Mouse (Mus musculus) forebrain, embryonic 15.5 days (tissue): ENCODE measurements around the gene Ino80. TPM values are rescaled to one million over a fixed set of nuclear protein-coding genes. Genes with fewer than 3 reads are reported as not detected.

Source experiments
- ATAC-seq: fragments of 200-750 bp; cut with Nextera tagmentation; replicated peaks from 2 replicates; pipeline ENCODE4 v1.8.0; 2017; ENCODE audit warnings: mild to moderate bottlenecking, moderate TSS enrichment, moderate library complexity
- H3K27ac ChIP-seq: fragments of 300-500 bp; sonication (generic); replicated peaks from 2 replicates; pipeline ENCODE4 v1.5.1; 2015; ENCODE audit warnings: mild to moderate bottlenecking, inconsistent platforms
- H3K27me3 ChIP-seq: fragments of 300-500 bp; sonication (generic); 2 replicates; pipeline ENCODE4 v1.6.1; 2015; ENCODE audit warnings: inconsistent platforms
- H3K36me3 ChIP-seq: fragments of 300-500 bp; sonication (generic); 2 replicates; pipeline ENCODE4 v1.6.1; 2015; ENCODE audit warnings: mild to moderate bottlenecking, inconsistent platforms
- H3K4me1 ChIP-seq: fragments of 300-500 bp; sonication (generic); 2 replicates; pipeline ENCODE4 v1.6.1; 2015; ENCODE audit warnings: inconsistent platforms
- H3K4me2 ChIP-seq: fragments of 300-500 bp; sonication (generic); replicated peaks from 2 replicates; pipeline ENCODE4 v1.6.1; 2015; ENCODE audit warnings: mild to moderate bottlenecking, inconsistent platforms
- H3K4me3 ChIP-seq: fragments of 300-500 bp; sonication (generic); 2 replicates; pipeline ENCODE4 v1.5.1; 2015; ENCODE audit warnings: mild to moderate bottlenecking, inconsistent platforms
- H3K9ac ChIP-seq: fragments of 300-500 bp; sonication (generic); replicated peaks from 2 replicates; pipeline ENCODE4 v1.6.1; 2015; ENCODE audit warnings: mild to moderate bottlenecking, inconsistent platforms
- H3K9me3 ChIP-seq: fragments of 300-500 bp; sonication (generic); 2 replicates; pipeline ENCODE4 v1.6.1; 2016; ENCODE audit warnings: inconsistent platforms
- WGBS: fragments of 180-500 bp; shearing (Covaris S2); methylation state at CpG from one replicate; pipeline ENCODE4 v1.1.7; 2015; ENCODE audit warnings: mixed read lengths; 5-methylcytosine and 5-hydroxymethylcytosine counted together
- polyA plus RNA-seq: library from polyadenylated mRNA; unstranded; fragments of >200 nt; fragmentation: Nextera tagmentation; extraction: Ambion mirVana; gene quantifications from 2 replicates; pipeline ENCODE4 v1.2.1, GENCODE M21; 2015

Ino80 gene
- polyA plus RNA-seq, 1 experiment from 2014 or later = 3.4 TPM

DNA sequence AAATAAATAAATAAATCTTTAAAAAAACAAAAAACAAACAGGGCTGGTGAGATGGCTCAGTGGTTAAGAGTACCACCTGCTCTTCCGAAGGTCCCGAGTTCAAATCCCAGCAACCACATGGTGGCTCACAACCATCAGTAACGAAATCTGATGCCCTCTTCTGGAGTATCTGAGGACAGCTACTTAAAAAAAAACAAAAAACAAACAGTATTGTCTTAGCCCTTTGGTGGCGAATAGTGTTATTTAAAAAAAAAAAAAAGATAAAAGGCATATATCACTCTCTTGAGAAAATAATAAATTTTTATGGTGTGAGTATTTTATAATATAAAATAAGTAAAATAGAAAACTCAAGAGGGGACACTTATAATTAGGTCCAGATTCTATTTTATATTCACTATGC lies 41.0 kb downstream of the Ino80 start:
- 92% methylated on average over 4 of the region's 4 CpGs for WGBS
- H3K4me3 ChIP-seq = no peak overlapping the region
- H3K9ac ChIP-seq = no peak overlapping the region
- no peaks in the 10 kb centered on the region for H3K27me3 ChIP-seq
- ATAC-seq = no peak
- no peaks in the 10 kb centered on the region for H3K4me1 ChIP-seq
- peaks cover 47% of the 10 kb centered on the region for H3K36me3 ChIP-seq
- H3K9me3 ChIP-seq = no peaks in the 10 kb centered on the region
- H3K27ac ChIP-seq = no peak overlapping the region
- no peak overlapping the region for H3K4me2 ChIP-seq

DNA sequence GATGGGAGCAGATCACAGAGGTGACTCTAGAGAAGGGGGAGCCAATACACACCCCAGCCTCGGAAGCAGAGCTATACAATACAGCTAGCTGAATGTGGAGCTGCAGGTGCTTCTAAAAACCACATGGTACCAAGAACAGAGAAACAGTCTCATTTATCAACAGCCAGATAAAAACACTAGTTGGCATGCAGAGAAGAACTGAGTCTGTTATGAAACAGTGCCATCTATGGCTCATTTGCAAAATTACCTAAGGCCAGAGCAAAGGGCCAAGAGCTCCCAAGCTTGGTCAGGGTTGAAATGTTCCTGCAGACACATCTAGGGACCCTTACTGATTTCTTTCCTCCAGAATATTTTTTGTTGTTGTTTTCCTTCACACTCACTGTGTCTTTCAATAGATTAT lies 63.7 kb downstream of the Ino80 start:
- H3K9me3 ChIP-seq = no peaks in the 10 kb centered on the region
- 25% methylated on average over 1 of the region's 1 CpGs for WGBS
- peak; percentile 48; the same call in 1 of the 2 replicates for ATAC-seq
- no peak overlapping the region for H3K4me3 ChIP-seq
- H3K4me1 ChIP-seq = no peaks in the 10 kb centered on the region
- H3K36me3 ChIP-seq = peaks cover 42% of the 10 kb centered on the region
- no peaks in the 10 kb centered on the region for H3K27me3 ChIP-seq
- no peak overlapping the region for H3K27ac ChIP-seq
- no peak overlapping the region for H3K4me2 ChIP-seq
- H3K9ac ChIP-seq = no peak overlapping the region

DNA sequence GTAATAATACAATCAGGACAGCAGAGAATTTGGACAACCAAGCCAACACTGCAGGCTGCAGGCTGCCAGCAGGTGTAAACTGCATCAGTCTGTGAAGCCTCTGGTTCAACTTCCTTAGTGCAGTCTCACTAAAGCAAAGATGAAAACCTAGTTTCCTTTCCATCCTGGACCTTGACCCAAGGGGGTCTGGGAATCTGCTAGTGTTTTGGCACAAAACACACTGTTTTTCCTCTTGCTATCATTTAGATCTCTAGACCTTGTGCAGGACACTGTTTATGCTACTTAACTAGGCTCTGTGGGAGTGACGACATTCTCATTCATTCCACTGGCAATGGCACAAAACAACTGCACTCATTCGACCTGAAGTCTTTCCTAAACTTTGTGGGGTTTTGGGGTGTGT lies 65.8 kb downstream of the Ino80 start:
- no peak overlapping the region for H3K4me3 ChIP-seq
- H3K9ac ChIP-seq = no peak overlapping the region
- no peak overlapping the region for H3K27ac ChIP-seq
- peaks cover 28% of the 10 kb centered on the region; the same call in 1 of the 2 replicates for H3K36me3 ChIP-seq
- no peak for ATAC-seq
- no peak overlapping the region for H3K4me2 ChIP-seq
- WGBS = 85% methylated on average over 2 of the region's 2 CpGs
- no peaks in the 10 kb centered on the region for H3K27me3 ChIP-seq
- H3K9me3 ChIP-seq = no peaks in the 10 kb centered on the region
- H3K4me1 ChIP-seq = no peaks in the 10 kb centered on the region

DNA sequence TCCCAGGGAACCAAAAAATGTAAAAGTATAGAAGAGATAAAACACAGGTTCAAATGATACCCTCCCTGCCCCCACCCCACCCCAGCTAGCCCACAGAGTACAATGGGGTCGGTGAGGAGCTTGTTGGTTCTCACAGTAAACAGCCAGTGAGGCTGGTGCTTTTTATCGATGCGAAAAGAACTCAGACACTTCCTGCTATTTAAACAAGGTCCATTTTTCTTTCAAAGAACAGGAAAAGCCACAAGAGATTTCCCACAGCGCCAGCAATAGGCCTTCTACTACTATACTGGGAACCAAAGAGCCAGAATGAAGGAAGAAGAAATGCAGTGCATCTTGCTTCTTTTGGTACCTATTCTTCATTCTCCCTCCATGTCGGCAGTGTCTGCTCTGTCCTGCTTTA lies 66.5 kb downstream of the Ino80 start:
- H3K9ac ChIP-seq = no peak overlapping the region
- no peaks in the 10 kb centered on the region for H3K27me3 ChIP-seq
- ATAC-seq = no peak
- no peak overlapping the region for H3K4me2 ChIP-seq
- H3K27ac ChIP-seq = no peak overlapping the region
- WGBS = 87% methylated on average over 5 of the region's 5 CpGs
- no peaks in the 10 kb centered on the region for H3K4me1 ChIP-seq
- peaks cover 29% of the 10 kb centered on the region for H3K36me3 ChIP-seq
- H3K9me3 ChIP-seq = no peaks in the 10 kb centered on the region
- no peak overlapping the region for H3K4me3 ChIP-seq

DNA sequence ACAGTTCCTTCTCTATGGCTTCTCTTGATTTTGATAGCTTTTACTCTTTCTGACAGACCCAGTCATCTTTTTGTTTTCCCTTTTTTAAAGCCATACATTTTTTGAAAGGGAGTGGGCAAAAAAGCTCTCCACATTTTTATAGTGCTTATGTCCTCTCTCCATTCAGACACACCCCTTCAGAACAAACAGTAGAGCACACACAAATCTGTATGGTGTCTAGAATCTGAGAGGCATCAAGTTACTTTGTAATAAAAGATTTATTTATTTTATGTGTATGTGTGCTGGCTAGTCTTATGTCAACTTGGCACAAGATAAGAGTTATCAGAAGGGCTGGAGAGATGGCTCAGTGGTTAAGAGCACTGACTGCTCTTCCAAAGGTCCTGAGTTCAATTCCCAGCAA lies 68.8 kb downstream of the Ino80 start:
- no peak for ATAC-seq
- no peak overlapping the region for H3K4me3 ChIP-seq
- H3K9me3 ChIP-seq = no peaks in the 10 kb centered on the region
- H3K4me1 ChIP-seq = no peaks in the 10 kb centered on the region
- peak overlapping the region; percentile 60 for H3K27ac ChIP-seq
- H3K27me3 ChIP-seq = no peaks in the 10 kb centered on the region
- no peak overlapping the region for H3K4me2 ChIP-seq
- H3K36me3 ChIP-seq = peaks cover 31% of the 10 kb centered on the region
- no peak overlapping the region for H3K9ac ChIP-seq

DNA sequence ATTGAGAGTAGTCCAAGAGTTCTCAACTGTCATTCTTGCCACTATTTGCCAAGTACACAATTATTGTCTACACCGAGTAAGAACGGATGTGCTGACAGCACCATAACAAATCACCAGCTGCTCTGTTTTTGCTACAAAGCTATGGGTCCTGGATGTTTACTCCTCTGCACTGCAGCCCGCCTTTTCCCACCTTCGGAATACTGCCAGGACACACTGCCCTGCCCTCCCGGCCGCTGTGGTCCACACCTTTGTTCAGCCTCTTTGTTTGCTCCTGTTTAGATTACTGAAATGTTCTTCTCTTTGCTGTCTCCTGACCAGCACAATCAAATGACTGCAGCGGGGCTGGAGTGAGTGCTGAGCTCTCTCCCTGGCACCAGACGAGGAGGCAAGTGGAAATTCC lies 69.2 kb downstream of the Ino80 start:
- H3K36me3 ChIP-seq = peaks cover 32% of the 10 kb centered on the region
- 53% methylated on average over 8 of the region's 8 CpGs for WGBS
- H3K27me3 ChIP-seq = no peaks in the 10 kb centered on the region
- H3K9me3 ChIP-seq = no peaks in the 10 kb centered on the region
- H3K4me2 ChIP-seq = no peak overlapping the region
- no peaks in the 10 kb centered on the region for H3K4me1 ChIP-seq
- H3K27ac ChIP-seq = peak overlapping the region; percentile 60
- no peak overlapping the region for H3K9ac ChIP-seq
- ATAC-seq = peak; percentile 58
- H3K4me3 ChIP-seq = no peak overlapping the region

DNA sequence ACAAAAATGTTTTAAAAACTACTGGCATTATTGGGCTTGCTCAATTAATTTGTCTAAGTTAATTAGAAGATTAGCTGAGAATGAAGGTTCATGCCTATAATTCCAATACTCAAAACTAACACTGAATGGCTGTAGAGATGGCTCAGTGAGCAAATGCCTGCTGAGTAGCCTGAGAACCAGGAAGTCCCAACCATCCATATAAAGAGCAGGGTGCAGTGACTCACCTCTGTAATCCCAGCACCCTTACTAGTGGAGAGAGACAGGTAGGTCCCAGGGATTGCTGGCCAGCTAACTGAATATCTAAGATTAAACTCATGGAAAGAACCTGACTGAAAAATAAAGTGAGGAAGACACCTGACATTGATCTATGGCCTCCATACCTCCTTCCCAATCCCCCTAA lies 78.2 kb downstream of the Ino80 start:
- Histone ChIP-seq H3K27ac (no peak overlapping the region), H3K4me2 (no peak overlapping the region), H3K9ac (no peak overlapping the region), H3K9me3 (no peaks in the 10 kb centered on the region), H3K27me3 (no peaks in the 10 kb centered on the region), H3K36me3 (peaks cover 28% of the 10 kb centered on the region), H3K4me3 (no peak overlapping the region), H3K4me1 (no peaks in the 10 kb centered on the region)
- no peak for ATAC-seq

DNA sequence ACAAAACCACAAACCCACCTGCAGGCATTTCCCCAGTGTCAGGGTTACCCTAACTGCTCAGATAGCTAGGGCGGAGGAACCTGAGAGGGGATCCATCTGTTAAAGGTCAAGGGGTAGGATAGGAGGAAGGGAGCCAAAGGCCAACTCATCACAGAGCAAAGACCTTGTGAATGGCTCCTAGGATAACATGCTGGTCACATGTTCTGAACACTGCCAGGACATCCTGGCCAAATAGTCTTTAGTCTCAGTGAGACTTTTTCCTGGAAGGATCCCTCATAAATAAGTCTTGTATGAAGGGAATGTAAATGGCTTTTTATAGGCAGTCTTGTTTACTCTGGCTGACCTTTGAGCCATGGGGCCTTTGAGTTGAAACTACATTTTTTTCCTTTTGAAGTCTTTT lies 78.8 kb downstream of the Ino80 start:
- Histone ChIP-seq H3K4me2 (no peak overlapping the region), H3K36me3 (peaks cover 28% of the 10 kb centered on the region), H3K9me3 (no peaks in the 10 kb centered on the region), H3K4me1 (no peaks in the 10 kb centered on the region), H3K27me3 (no peaks in the 10 kb centered on the region), H3K4me3 (no peak overlapping the region), H3K9ac (no peak overlapping the region), H3K27ac (no peak overlapping the region)
- no peak for ATAC-seq
- 96% methylated on average over 1 of the region's 1 CpGs for WGBS

DNA sequence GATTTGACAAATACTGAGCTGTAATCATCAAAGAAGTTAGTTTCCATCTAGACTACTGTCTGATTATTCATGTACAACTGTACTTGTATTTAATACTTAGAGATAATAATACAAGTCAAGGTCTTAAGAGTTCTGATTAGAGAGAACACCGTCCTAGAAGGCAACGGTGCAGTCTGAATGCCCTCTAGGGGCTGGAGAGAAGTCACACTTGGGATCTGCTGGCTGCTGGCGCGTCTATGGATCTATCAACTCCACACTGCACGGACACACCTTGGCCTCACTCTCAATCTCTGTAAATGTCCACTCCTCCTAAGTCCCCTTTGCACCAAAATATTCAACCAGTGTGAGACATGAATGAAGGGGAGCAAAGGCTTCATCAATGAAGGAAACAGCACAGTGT lies 79.2 kb downstream of the Ino80 start:
- no peak overlapping the region for H3K9ac ChIP-seq
- no peak for ATAC-seq
- WGBS = 90% methylated on average over 5 of the region's 5 CpGs

DNA sequence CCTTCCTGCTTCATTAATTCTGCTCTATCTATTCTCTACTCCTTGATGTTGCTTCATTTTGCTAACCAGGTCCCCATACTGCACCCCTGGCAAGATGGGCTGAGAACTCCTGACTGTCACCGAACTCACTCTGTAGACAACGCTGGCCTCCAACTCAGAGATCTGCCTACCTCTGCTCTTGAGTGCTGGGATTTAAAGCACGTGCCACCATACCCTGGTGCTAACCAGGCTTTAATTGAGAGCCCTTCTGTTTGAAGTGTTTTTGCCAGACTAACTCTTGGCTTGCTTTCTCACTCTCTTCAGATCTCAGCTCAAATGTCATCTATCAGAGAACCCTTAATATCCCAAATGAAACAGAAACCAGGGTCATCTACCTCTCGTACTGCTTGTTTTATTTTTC lies 87.5 kb downstream of the Ino80 start:
- Histone ChIP-seq H3K36me3 (peaks cover 26% of the 10 kb centered on the region), H3K9ac (no peak overlapping the region), H3K9me3 (no peaks in the 10 kb centered on the region), H3K27ac (no peak overlapping the region), H3K4me1 (no peaks in the 10 kb centered on the region), H3K4me2 (no peak overlapping the region), H3K4me3 (no peak overlapping the region), H3K27me3 (no peaks in the 10 kb centered on the region)
- WGBS = 93% methylated on average over 4 of the region's 4 CpGs
- no peak for ATAC-seq

More for the DNA sequence above, 79.2 kb downstream of the Ino80 start:
- Histone ChIP-seq H3K27ac (no peak overlapping the region), H3K36me3 (peaks cover 27% of the 10 kb centered on the region), H3K4me2 (no peak overlapping the region), H3K9me3 (no peaks in the 10 kb centered on the region), H3K4me1 (no peaks in the 10 kb centered on the region), H3K27me3 (no peaks in the 10 kb centered on the region), H3K4me3 (no peak overlapping the region)

DNA sequence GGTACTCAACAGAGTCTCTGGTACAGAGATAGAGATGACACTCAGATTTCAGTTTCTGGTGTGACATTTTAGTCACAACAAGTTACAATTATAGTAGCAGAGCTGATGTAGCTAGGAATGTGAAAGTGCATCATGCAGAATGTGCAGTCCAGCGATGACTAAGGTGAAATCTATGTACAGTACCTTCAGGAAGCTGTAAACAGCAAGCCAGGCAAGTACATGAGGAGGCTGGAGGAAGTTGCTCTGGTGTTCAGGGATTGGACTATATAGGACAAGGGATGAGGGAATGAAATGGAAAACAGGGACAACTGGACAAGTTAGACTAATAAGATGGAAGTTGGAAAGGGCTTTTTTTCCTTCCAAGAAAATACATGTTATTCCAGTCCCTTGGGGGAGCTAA lies 89.2 kb downstream of the Ino80 start:
- no peak for ATAC-seq
- Histone ChIP-seq H3K36me3 (peaks cover 31% of the 10 kb centered on the region), H3K27me3 (no peaks in the 10 kb centered on the region), H3K4me1 (no peaks in the 10 kb centered on the region), H3K4me2 (no peak overlapping the region), H3K27ac (no peak overlapping the region), H3K9ac (no peak overlapping the region), H3K4me3 (no peak overlapping the region), H3K9me3 (no peaks in the 10 kb centered on the region)
- 88% methylated on average over 1 of the region's 1 CpGs for WGBS

DNA sequence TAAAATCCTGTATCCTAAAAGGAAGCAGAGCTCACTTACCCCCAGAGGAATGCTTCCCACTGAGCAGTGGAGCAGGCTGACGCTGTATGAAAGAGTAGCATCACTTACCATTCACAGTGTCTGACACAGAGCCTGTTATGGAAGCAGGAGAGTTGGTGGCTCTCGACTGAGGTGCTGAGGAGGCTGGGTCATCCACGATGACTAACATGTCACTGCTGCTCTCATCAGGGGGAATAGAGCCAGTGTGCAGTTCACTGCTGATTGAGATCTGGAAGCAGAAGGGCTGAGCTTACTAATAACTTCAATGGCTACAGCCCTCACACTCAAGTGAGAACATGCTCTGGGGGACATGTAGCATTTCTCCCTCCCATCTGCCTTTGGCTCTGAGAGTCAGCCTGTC lies 98.0 kb downstream of the Ino80 start:
- Histone ChIP-seq H3K9ac (no peak overlapping the region), H3K4me1 (no peaks in the 10 kb centered on the region), H3K27me3 (no peaks in the 10 kb centered on the region), H3K4me3 (no peak overlapping the region), H3K27ac (no peak overlapping the region), H3K9me3 (no peaks in the 10 kb centered on the region), H3K4me2 (no peak overlapping the region), H3K36me3 (peaks cover 77% of the 10 kb centered on the region)
- no peak for ATAC-seq
- 88% methylated on average over 3 of the region's 3 CpGs for WGBS

DNA sequence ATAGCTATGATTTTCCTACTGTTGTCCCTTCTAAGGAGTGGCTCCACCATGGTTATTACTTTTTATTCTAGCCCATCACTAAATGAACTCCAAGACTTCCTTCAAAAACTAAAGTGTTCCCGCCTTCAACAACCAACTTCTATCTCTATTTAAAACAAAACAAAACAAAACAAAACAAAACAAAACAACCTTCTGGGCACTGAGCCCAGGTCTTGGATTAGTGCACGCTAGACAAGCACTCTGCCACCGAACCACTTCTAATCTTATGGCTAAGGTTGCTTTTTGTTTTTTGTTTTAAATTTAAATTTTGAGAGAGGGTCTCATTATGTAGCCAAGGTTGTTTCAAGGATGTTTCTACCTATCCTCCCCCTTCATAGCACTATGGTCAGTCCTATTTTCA lies 99.7 kb downstream of the Ino80 start:
- Histone ChIP-seq H3K36me3 (peaks cover 85% of the 10 kb centered on the region), H3K27ac (no peak overlapping the region), H3K4me3 (no peak overlapping the region), H3K9me3 (no peaks in the 10 kb centered on the region), H3K9ac (no peak overlapping the region), H3K4me2 (no peak overlapping the region), H3K4me1 (no peaks in the 10 kb centered on the region), H3K27me3 (no peaks in the 10 kb centered on the region)
- 41% methylated on average over 3 of the region's 3 CpGs for WGBS
- ATAC-seq = no peak
